Mouse (Mus musculus) frontal cortex, postnatal 36 days (tissue): ENCODE measurements at regions not wholly inside any gene's neighbourhood (a gene's known extent, or its start where the extent isn't known, plus 50 kb on each side); places are given as distances from the start of the nearest gene placed in this dataset.

Experiments
- DNase-seq, 2 experiments: peaks; one replicate each; pipeline ENCODE4 v3.0.0; 2022; ENCODE audit warnings: low spot score in 2 of 2

GRCm38 (mm10) chr14:85965139-85965538 lies 1175.9 kb downstream of the Diaph3 start:
- no peak for DNase-seq

- DNase-seq = no peak
Observed at GRCm38 (mm10) chr14:85945707-85946313, 1195.2 kb downstream of the Diaph3 start.

GRCm38 (mm10) chr14:85942792-85943191 lies 1198.2 kb downstream of the Diaph3 start:
- DNase-seq = no peak

- no peak for DNase-seq
Observed at GRCm38 (mm10) chr14:85940585-85940984, 1200.5 kb downstream of the Diaph3 start.

GRCm38 (mm10) chr14:85935091-85935490 lies 1205.9 kb downstream of the Diaph3 start:
- DNase-seq = peak in 1 of 2 experiments; percentile 13

- no peak for DNase-seq
Observed at GRCm38 (mm10) chr14:85930387-85930786, 1210.6 kb downstream of the Diaph3 start.

- no peak for DNase-seq
Observed at GRCm38 (mm10) chr14:85918894-85919293, 1222.1 kb downstream of the Diaph3 start.

GRCm38 (mm10) chr14:85915761-85916160 lies 1225.3 kb downstream of the Diaph3 start:
- no peak for DNase-seq

GRCm38 (mm10) chr14:85897890-85898289 lies 1243.1 kb downstream of the Diaph3 start:
- no peak for DNase-seq

GRCm38 (mm10) chr14:85861371-85861951 lies 1279.6 kb downstream of the Diaph3 start:
- no peak for DNase-seq

GRCm38 (mm10) chr14:85849490-85849889 lies 1291.5 kb downstream of the Diaph3 start:
- no peak for DNase-seq

GRCm38 (mm10) chr14:85835494-85835893 lies 1305.5 kb downstream of the Diaph3 start:
- no peak for DNase-seq

- DNase-seq = no peak
Observed at GRCm38 (mm10) chr14:85814920-85815319, 1326.1 kb downstream of the Diaph3 start.

GRCm38 (mm10) chr14:85784386-85784785 lies 1341.0 kb downstream of the Pcdh17 start:
- no peak for DNase-seq

GRCm38 (mm10) chr14:85770636-85771035 lies 1327.3 kb downstream of the Pcdh17 start:
- DNase-seq = peak; percentile 2 to 10

- DNase-seq = no peak
Observed at GRCm38 (mm10) chr14:85768301-85768700, 1324.9 kb downstream of the Pcdh17 start.

- no peak for DNase-seq
Observed at GRCm38 (mm10) chr14:85757343-85757742, 1314.0 kb downstream of the Pcdh17 start.

GRCm38 (mm10) chr14:85738567-85738966 lies 1295.2 kb downstream of the Pcdh17 start:
- DNase-seq = no peak
